Mouse (Mus musculus) regulatory T cell (primary cell): ENCODE results near the gene Spg20.

Experiments
- in situ Hi-C: fragments of 300-600 bp; cut with MboI, MseI; formaldehyde crosslinking; loops from one replicate; pipeline ENCODE4 v1.15.1; 2025; ENCODE audit warnings: high pct_unique_total_duplicates

The Spg20 gene

GRCm38 (mm10) chr3:55111935-55112709, at the start of gene Spg20:
TSS of gene Spg20 (plus strand) at chr3:55112108.
- in situ Hi-C loops = no loop called here

DNA sequence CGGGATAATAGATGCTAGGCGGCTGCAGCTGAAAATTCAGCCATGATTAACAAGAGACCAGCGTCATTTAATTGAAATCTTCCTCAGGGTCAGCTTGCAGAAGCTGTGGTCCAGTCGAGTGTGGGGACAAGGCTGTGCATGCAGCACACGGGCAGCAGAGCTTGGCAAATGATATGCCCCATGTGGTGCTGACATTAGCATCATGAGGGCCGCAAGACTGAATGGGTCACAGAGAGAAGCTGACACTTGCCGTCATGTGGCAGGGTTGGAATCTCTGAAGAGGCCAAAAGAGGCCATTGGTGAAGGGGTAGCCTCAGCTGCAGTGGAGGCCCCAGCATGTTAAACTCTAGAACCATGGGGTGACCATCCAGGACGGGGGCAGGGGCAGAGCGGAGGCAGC, 49.3 kb upstream of the Spg20 start:
- in situ Hi-C loops = no loop called here

- in situ Hi-C loops = no loop called here
These were observed 47.5 kb upstream of the Spg20 start for GRCm38 (mm10) chr3:55064396-55064795.

GRCm38 (mm10) chr3:55065738-55066665, 45.9 kb upstream of the Spg20 start:
- in situ Hi-C loops = loop anchor here (5.0 kb wide), 1 partner anchor 254 kb away; no protein-coding TSS in a partner anchor

GRCm38 (mm10) chr3:55066666-55067023, 45.3 kb upstream of the Spg20 start:
- in situ Hi-C loops = loop anchor here (5.0 kb wide), 1 partner anchor 254 kb away; no protein-coding TSS in a partner anchor

DNA sequence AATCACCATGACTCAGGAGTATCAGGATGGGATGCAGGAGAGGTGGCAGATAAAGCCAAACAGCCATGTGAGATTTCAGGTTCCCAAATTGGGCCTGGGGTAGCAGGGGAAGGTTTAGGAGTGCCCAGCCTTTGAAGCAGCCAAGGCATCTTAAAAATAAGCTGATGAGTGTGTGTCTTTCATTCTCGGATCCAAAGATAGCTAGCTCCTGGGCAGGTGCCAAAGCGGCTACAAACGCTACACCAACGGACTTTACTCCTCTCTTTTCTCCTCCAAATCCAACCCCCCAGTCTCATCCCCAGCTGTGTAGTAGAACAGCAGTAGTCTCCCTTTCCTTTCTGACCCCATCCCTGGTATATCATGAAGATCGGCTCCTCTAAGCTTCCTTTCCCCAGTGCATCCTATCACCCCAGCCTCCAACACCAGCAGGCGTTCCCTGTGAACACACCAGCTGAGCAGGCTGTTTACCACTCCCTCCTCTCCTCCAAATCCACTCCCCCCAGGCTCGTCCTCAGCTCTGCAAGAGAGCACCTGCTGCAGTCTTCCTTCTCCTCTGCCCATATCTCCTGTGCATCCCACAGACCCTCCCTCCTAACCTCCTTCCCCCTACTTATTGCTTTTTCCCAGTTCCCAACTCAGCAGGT, 44.0 kb upstream of the Spg20 start:
- in situ Hi-C loops = loop anchor here (5.0 kb wide), 1 partner anchor 256 kb away; no protein-coding TSS in a partner anchor

DNA sequence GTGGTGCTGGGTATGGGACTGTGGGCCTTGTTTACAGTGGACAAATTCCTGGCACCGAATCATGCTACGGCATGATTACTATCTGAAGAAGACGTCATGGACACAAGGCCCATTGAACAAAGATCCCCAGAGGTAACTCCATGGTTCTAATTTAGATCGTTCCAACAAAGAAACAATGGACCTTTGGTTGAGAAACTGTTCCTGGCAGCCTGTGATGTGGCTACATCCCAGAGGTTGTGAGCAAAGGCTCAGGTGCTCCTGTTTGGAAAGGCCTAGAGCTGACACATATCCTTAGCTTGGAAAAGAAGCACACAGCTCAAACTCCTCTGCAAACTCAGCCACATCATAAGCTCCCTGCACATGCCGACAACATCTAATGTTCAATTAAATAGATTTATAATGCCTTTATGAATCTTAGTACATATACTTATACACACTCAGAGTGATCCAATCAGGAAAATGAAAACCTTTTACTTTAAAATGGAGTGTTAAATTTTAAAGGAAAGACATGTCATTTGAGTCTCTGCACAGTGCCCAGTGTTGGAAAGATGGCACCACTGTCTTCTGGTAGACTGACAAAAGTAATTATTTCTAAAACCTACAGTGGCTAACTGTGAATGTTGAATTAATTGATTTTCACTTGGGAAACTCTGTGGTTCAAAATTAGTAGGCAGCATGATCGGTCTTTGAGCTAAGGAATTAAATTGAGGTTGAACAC, 37.2 kb upstream of the Spg20 start:
- in situ Hi-C loops = loop anchor here (5.0 kb wide), 1 partner anchor 83 kb away; no protein-coding TSS in a partner anchor

- in situ Hi-C loops = no loop called here
These were observed 36.6 kb upstream of the Spg20 start for GRCm38 (mm10) chr3:55075294-55075648.

- in situ Hi-C loops = no loop called here
These were observed 33.7 kb upstream of the Spg20 start for GRCm38 (mm10) chr3:55078233-55078632.

DNA sequence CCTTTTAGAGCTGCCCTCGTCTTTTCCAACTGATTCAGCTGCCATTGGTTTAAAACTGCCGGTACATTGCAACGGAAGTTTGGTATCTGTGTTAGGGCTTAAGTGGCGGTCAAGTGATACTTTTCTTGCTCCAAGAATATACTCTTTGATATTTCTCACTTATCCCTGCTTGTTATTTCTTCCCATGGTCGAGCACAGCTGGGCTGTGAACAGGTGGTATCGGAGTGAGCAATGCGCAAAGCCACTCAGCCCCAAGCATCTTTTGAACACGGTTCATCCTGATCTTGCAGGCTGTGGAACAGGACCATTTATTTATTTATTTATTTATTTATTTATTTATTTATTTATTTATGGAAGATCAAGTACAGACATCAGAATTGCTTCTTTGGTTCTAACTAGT, 32.3 kb upstream of the Spg20 start:
- in situ Hi-C loops = loop anchor here (5.0 kb wide), 1 partner anchor 273 kb away; no protein-coding TSS in a partner anchor

GRCm38 (mm10) chr3:55080055-55080454, 31.9 kb upstream of the Spg20 start:
- in situ Hi-C loops = loop anchor here (5.0 kb wide), 1 partner anchor 272 kb away; no protein-coding TSS in a partner anchor

- in situ Hi-C loops = loop anchor here (5.0 kb wide), 1 partner anchor 268 kb away; no protein-coding TSS in a partner anchor
These were observed 27.1 kb upstream of the Spg20 start for GRCm38 (mm10) chr3:55084781-55085180.

GRCm38 (mm10) chr3:55085716-55086115, 26.2 kb upstream of the Spg20 start:
- in situ Hi-C loops = no loop called here

DNA sequence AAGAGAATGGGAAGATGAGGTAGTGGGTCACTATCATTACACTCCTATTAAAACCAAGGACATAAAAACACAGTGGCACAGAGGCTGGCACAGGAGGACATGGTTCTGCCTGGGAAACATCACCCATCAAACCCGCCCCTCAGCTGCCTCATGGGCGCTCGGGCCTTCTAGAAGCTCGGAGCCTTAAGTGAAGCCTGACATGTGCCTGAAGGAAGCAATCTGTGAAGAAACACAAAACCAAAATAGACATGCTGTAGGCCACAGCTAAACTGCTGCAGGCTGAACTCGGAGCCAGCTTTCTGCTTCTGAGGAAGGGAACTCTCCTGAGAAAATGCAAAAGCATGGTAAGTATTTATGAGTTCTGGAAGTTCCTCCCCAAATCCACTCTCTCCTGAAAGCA, 25.0 kb upstream of the Spg20 start:
- in situ Hi-C loops = no loop called here

- in situ Hi-C loops = no loop called here
These were observed 24.5 kb upstream of the Spg20 start for GRCm38 (mm10) chr3:55087360-55087759.

DNA sequence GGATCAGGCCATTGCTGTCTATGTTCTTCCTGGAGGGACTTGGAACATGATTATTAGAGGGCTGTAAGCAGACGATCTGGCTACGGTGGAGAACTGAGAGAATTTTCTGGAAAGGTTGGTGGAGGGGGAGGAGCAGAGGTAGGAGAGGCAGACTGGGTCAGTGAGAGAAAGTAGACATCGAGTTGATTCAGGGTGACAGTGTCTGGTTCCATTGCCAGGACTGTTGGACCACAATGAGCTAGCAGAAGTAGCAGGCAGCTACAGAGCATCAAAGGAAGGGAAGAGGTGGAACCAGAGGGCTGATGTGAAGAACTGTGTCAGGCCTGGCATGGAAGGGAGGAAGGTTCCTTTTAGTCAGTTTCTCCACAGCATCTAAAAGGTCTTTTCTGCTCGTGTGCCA, 23.5 kb upstream of the Spg20 start:
- in situ Hi-C loops = no loop called here

DNA sequence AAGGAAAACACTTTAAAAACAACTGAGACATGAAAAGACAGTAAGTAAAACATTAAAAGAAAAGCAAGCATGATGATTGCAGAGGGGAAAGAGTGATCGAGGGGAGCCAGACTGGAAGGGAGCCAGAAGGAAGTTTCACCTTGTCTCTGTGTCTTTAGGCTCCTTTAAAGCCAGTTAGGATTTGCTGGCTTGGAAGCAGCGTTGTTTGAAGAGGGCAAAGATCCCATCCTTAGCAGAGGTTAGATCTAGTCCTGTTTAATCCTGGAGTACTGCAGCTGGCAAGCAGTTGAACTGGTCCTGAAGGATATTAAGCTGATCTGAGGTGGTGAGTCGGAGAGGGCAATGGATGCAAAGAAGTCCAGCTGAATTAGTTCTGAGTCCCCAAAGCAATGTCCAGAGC, 23.1 kb upstream of the Spg20 start:
- in situ Hi-C loops = no loop called here

- in situ Hi-C loops = no loop called here
These were observed 22.6 kb upstream of the Spg20 start for GRCm38 (mm10) chr3:55089291-55089690.

DNA sequence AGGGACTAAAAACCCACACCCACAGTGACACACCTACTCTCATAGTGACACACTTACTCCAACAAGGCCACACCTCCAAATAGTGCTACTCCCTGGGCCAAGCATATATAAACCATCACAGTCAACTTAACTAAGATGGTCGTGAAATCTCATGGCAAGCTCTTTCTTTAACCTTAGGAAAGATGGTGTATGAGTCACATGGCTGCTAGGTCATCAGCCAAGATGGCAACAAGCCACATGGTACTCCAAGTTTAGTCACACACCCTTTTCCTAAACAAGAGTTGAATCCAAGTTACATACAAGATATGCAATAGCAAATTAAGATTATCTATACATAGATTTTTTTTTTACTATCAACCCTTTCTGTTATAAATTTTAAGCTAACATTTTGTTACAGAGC, 18.7 kb upstream of the Spg20 start:
- in situ Hi-C loops = no loop called here

DNA sequence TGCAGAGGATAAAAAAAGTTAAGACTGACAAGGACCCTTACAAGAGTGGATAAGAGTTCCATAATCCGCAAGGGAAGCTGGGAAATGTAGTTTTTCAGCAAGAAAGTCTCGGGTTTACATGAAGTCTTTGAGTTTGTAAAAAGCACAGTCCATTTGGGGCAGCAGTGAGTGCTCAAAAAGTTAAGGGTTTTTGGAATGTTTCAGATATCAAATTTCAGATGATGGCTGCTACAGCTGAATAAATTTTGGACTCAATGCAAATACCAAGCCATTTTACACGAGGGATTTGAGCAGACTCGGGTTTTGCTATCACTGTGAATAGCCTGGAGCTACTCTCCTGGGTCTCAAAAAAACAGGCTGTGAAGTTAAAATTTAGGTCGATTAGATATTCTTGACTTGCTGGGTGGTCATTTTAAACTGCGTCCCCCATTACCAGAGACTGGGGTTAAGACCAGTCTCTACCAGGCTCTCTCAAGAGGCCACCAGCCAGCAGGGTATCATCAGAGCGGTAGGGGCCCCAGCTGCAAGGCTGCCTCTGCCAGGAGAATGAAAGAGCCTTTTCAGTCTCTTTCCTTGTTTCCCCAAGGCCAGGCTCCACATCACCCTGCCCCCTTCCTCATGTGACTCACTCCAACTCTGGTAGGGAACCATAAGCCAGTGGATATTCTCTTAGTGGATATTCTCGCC, 15.8 kb upstream of the Spg20 start:
- in situ Hi-C loops = no loop called here

DNA sequence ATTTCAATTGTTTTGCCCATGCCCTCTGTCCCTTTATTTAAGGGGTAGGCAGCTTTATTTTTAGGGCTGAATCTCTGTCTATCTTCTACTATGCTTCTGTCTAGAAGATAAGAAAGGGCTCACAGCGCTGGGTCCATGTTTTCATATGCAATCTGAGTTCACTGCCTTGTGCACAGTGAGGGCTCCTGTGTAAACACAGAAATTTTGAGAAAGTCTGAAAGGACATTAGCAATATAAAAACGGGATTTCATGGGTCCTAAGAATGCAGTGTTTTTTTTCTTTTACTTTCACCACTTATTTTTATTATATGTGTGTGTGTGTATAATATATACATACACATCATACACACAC, 15.3 kb upstream of the Spg20 start:
- in situ Hi-C loops = no loop called here
